In the genomic region with DNA sequence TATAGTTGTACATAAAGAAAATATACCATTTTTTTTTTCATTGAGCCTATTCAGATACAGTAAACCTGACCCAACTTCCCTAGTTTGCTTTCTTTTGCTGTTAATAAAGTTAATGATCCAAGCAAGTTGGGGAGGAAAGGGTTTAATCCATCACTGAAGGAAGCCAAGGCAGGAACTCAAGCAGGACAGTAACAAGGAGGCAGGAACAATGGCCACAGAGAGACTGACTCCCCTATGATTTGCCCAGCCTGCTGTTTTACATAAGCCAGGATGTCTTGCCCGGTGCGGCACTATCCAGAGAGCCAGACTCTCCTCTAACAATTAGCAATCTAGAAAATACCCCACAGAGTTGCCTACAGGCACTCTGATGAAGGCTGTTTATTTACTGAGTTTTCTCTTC, we compare ENCODE assay signal across 19 mouse cellular contexts. TPM values are rescaled to one million over a fixed set of nuclear protein-coding genes. Genes with fewer than 3 reads are reported as not detected.
"Had no signal": no experiment of that assay in that cellular context is flagged by ENCODE, and none has a peak within 500 bp of the region (broad histone marks: within the 10 kb centered on the region; RNA-seq: fewer than 3 reads in every experiment).

No protein-coding gene starts in this region.

- H3K27ac ChIP-seq: lung, embryonic 15.5 days; macrophage; midbrain, embryonic 13.5 days; midbrain, embryonic 15.5 days; neural tube, embryonic 12.5 days; stomach, embryonic 15.5 days; stomach, postnatal 0 days had no signal

- H3K9ac ChIP-seq: lung, embryonic 15.5 days; midbrain, embryonic 13.5 days; midbrain, embryonic 15.5 days; neural tube, embryonic 12.5 days; stomach, embryonic 15.5 days had no signal

- H3K27me3 ChIP-seq: lung, embryonic 15.5 days; megakaryocyte, embryonic 14.5 days; midbrain, embryonic 13.5 days; midbrain, embryonic 15.5 days; neural tube, embryonic 12.5 days; stomach, embryonic 15.5 days had no signal

- H3K4me3 ChIP-seq: lung, embryonic 15.5 days; megakaryocyte, embryonic 14.5 days; midbrain, embryonic 13.5 days; midbrain, embryonic 15.5 days; neural tube, embryonic 12.5 days; stomach, embryonic 15.5 days had no signal

- H3K4me1 ChIP-seq: megakaryocyte, embryonic 14.5 days; midbrain, embryonic 13.5 days; midbrain, embryonic 15.5 days; neural tube, embryonic 12.5 days; stomach, embryonic 15.5 days had no signal

- H3K36me3 ChIP-seq: lung, embryonic 15.5 days; midbrain, embryonic 13.5 days; midbrain, embryonic 15.5 days; neural tube, embryonic 12.5 days; stomach, embryonic 15.5 days had no signal

- H3K4me2 ChIP-seq: lung, embryonic 15.5 days; midbrain, embryonic 11.5 days; midbrain, embryonic 13.5 days; midbrain, embryonic 15.5 days; neural tube, embryonic 12.5 days; stomach, embryonic 15.5 days had no signal

- ATAC-seq: lung, postnatal 0 days; midbrain, embryonic 13.5 days; midbrain, embryonic 15.5 days had no signal

- DNase-seq: lung, adult 2 months; lung, postnatal 14 days; lung, postnatal 36 days; right cerebral cortex, postnatal 14 days; thymus, adult 2 months; thymus, postnatal 25 days; thymus, postnatal 4 days had no signal

- H3K9me3 ChIP-seq: lung, embryonic 15.5 days; megakaryocyte, embryonic 14.5 days; midbrain, embryonic 13.5 days; midbrain, embryonic 15.5 days; neural tube, embryonic 12.5 days; stomach, embryonic 15.5 days had no signal

RNA-seq across cellular contexts. Expression of gene Gli3, which starts 17.4 kb away (rescaled TPM):
- total RNA-seq: monocyte, adult 5-6 weeks; neutrophil, adult 5-6 weeks had no signal
- polyA plus RNA-seq: macrophage had no signal
